Mouse (Mus musculus): ENCODE measurements around the gene Trmt61a. TPM values are rescaled to one million over a fixed set of nuclear protein-coding genes. Genes with fewer than 3 reads are reported as not detected.

The Trmt61a gene
- polyA plus RNA-seq, 1 experiment from 2014 or later = 20.9 TPM

DNA sequence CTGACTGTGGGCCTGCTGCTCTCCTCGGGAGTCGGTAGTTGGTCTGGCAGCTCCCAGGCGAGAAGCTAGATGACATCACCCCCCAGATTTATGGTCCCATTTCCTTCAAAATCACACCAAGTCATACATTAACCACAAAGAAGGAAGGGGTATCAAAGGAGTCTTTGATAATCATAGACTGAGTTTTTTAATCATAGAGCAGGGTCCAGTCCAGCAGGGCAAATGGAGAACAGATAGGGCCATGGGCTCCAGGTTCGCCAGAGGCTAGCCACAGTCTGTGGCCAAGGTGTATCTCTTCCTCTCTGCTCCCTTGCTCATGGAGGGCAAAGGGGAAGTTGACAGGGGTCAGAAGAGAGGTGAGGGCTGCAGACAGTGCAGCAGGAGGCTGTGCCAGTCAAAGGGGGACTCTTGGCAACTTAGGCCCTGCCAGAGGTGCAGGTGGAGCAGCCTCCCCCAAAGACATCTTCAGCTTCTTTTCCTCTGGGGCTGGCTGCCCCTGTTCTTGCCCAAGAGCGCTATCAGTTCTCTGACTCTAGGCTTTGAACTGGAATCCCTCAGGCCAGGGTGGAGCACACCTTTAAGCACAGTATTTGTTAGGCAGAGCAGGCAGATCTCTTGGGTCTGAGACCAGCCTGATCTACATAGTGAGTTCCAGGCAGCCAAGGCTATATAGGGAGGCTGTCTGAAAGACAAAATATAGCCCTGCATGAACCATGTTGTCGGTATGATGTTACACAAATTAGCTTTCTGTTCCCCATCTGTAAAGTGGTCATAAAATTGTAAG, 1.9 kb upstream of the Trmt61a start:
- WGBS (ENCODE audit: insufficient replicate concordance) = 47% methylated on average over 6 of the region's 6 CpGs
- ATAC-seq = no peak
- H3K27ac ChIP-seq = 0 out of 2 replicates have a peak overlapping the region, but pooled peaks have one; percentile 23
- no peak overlapping the region for H3K4me2 ChIP-seq
- peaks cover 51% of the 10 kb centered on the region for H3K27me3 ChIP-seq (replicated peaks)
- H3K36me3 ChIP-seq = peaks cover 17% of the 10 kb centered on the region
- H3K4me1 ChIP-seq = peaks cover 70% of the 10 kb centered on the region
- H3K9me3 ChIP-seq (replicated peaks) = no peaks in the 10 kb centered on the region
- H3K9ac ChIP-seq = no peak overlapping the region
- H3K4me3 ChIP-seq = no peak overlapping the region

DNA sequence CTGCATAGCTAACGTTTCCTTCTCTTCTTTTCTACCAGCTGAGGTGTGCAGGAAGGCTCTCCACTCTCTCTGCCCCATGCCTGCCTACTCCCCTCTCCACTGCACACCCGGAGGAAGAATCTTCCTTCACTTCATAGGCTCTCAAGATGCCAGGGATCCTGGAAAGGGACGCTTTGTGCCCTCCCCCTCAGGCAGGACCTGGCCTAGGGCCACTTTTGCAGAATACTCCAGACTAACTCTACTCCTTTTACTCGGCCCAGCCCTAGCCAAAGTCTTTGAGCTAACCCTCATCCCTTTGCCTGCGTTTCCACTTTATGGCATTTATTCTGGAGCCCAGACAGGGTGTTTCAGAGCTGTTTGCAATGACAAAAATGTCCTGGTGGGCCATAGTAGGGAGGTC, 484 bp upstream of the Trmt61a start:
- H3K4me3 ChIP-seq = peak overlapping the region; percentile 93
- H3K27me3 ChIP-seq (replicated peaks) = peaks cover 37% of the 10 kb centered on the region
- peaks cover 31% of the 10 kb centered on the region for H3K36me3 ChIP-seq
- peak overlapping the region; percentile 88 for H3K27ac ChIP-seq
- ATAC-seq = no peak
- peaks cover 56% of the 10 kb centered on the region for H3K4me1 ChIP-seq
- H3K4me2 ChIP-seq = peak overlapping the region; percentile 91
- 31% methylated on average over 5 of the region's 5 CpGs for WGBS (ENCODE audit: insufficient replicate concordance)
- H3K9ac ChIP-seq = peak overlapping the region; percentile 82
- H3K9me3 ChIP-seq (replicated peaks) = no peaks in the 10 kb centered on the region

GRCm38 (mm10) chr12:111678670-111678933, 697 bp downstream of the Trmt61a start:
- Histone ChIP-seq H3K9me3 (replicated peaks) (no peaks in the 10 kb centered on the region), H3K4me1 (peaks cover 57% of the 10 kb centered on the region), H3K27me3 (replicated peaks) (peaks cover 25% of the 10 kb centered on the region), H3K4me2 (peak overlapping the region; percentile 91), H3K36me3 (peaks cover 43% of the 10 kb centered on the region), H3K27ac (peak overlapping the region; percentile 88; the same call in 1 of the 2 replicates), H3K4me3 (peak overlapping the region; percentile 93), H3K9ac (peak overlapping the region; percentile 82)
- 3% methylated on average over 13 of the region's 13 CpGs for WGBS (ENCODE audit: insufficient replicate concordance)
- 0 out of 2 replicates have a peak, but pooled peaks have one; percentile 1 for ATAC-seq

- Histone ChIP-seq H3K27ac (0 out of 2 replicates have a peak overlapping the region, but pooled peaks have one; percentile 88), H3K36me3 (peaks cover 47% of the 10 kb centered on the region), H3K9me3 (replicated peaks) (no peaks in the 10 kb centered on the region), H3K4me2 (peak overlapping the region; percentile 91), H3K9ac (peak overlapping the region; percentile 82), H3K27me3 (replicated peaks) (peaks cover 21% of the 10 kb centered on the region), H3K4me1 (peaks cover 57% of the 10 kb centered on the region), H3K4me3 (peak overlapping the region; percentile 93)
- ATAC-seq = no peak
- 17% methylated on average over 7 of the region's 7 CpGs for WGBS (ENCODE audit: insufficient replicate concordance)
Measured at GRCm38 (mm10) chr12:111678997-111679396, 1.1 kb downstream of the Trmt61a start.

DNA sequence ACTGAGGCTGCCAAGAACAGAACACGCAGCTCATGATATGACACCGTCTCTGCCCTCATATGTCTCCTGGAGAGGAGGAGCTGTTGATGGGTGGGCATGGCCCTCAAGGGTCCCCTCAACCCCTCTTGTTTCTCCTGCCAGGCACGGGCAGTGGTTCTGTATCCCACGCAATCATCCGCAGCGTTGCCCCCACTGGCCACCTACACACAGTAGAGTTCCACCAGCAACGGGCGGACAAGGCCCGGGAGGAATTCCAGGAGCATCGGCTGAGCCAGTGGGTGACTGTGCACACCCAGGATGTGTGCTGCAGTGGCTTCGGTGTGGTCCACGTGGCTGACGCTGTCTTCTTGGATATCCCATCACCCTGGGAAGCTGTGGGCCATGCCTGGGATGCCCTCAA, 2.8 kb downstream of the Trmt61a start:
- H3K4me2 ChIP-seq = no peak overlapping the region
- no peak overlapping the region for H3K27ac ChIP-seq
- H3K4me3 ChIP-seq = no peak overlapping the region
- no peak overlapping the region for H3K9ac ChIP-seq
- no peaks in the 10 kb centered on the region for H3K9me3 ChIP-seq (replicated peaks)
- H3K36me3 ChIP-seq = peaks cover 52% of the 10 kb centered on the region
- no peak for ATAC-seq
- peaks cover 6% of the 10 kb centered on the region; the same call in 1 of the 2 replicates for H3K27me3 ChIP-seq (replicated peaks)
- WGBS (ENCODE audit: insufficient replicate concordance) = 90% methylated on average over 13 of the region's 13 CpGs
- H3K4me1 ChIP-seq = peaks cover 50% of the 10 kb centered on the region

- Histone ChIP-seq H3K4me3 (no peak overlapping the region), H3K36me3 (peaks cover 52% of the 10 kb centered on the region), H3K9me3 (replicated peaks) (no peaks in the 10 kb centered on the region), H3K27ac (no peak overlapping the region), H3K4me1 (peaks cover 45% of the 10 kb centered on the region), H3K9ac (no peak overlapping the region), H3K27me3 (replicated peaks) (no peaks in the 10 kb centered on the region; the same call in 1 of the 2 replicates), H3K4me2 (no peak overlapping the region)
- no peak for ATAC-seq
- WGBS (ENCODE audit: insufficient replicate concordance) = 75% methylated on average over 8 of the region's 8 CpGs
Measured at GRCm38 (mm10) chr12:111681305-111681704, 3.4 kb downstream of the Trmt61a start.

DNA sequence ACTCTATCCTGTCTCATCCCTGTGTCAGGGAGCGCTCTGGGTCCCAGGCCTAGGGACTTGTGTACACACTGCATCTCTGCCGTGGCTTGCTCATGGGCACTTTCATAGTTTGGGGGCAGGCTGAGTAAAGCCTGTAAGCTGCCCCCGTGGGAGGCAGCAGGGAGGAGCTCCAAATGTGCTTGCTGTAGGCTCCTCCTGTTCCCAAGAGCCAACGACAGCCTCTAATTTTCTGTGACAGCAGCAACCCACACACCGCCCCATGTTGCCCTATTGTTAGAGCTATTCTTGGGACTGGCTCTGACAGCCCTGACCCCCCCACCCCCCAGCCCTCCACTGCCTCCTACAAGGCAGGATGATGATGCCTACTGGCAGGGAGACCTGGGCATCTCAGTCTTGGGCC, 4.1 kb downstream of the Trmt61a start:
- H3K9me3 ChIP-seq (replicated peaks) = no peaks in the 10 kb centered on the region

GRCm38 (mm10) chr12:111682806-111683205, 4.9 kb downstream of the Trmt61a start:
- Histone ChIP-seq H3K9ac (no peak overlapping the region), H3K4me1 (peaks cover 37% of the 10 kb centered on the region), H3K27me3 (replicated peaks) (peaks cover 8% of the 10 kb centered on the region; the same call in 1 of the 2 replicates), H3K4me3 (no peak overlapping the region), H3K36me3 (peaks cover 52% of the 10 kb centered on the region), H3K4me2 (no peak overlapping the region), H3K27ac (no peak overlapping the region), H3K9me3 (replicated peaks) (no peaks in the 10 kb centered on the region)
- 59% methylated on average over 5 of the region's 5 CpGs for WGBS (ENCODE audit: insufficient replicate concordance)
- ATAC-seq = no peak

More for the DNA sequence above, 4.1 kb downstream of the Trmt61a start:
- Histone ChIP-seq H3K27ac (no peak overlapping the region), H3K27me3 (replicated peaks) (peaks cover under 1% of the 10 kb centered on the region; the same call in 1 of the 2 replicates), H3K4me1 (peaks cover 40% of the 10 kb centered on the region), H3K4me3 (no peak overlapping the region), H3K9ac (no peak overlapping the region), H3K36me3 (peaks cover 52% of the 10 kb centered on the region), H3K4me2 (no peak overlapping the region)
- ATAC-seq = no peak
- 80% methylated on average over 5 of the region's 5 CpGs for WGBS (ENCODE audit: insufficient replicate concordance)

DNA sequence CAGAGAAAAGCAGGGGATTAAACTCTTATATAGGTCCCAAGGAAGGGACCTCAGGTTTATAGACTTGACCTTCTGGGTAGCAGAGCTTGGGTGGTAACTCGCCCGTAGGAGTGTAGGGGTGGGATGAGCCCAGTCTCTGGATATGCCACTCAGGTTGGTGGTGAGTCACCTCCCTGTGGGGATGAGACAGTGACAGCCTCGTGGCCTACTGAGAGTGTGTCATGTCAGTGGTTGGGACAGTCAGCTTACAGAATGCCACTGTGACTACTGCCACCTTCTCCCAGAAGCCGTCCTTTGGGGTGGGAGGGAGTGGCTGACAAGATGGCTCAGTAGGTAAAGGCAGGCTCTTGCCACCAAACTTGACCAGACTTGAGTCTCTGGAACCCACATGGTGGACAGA, 8.5 kb downstream of the Trmt61a start:
- Histone ChIP-seq H3K9ac (no peak overlapping the region), H3K4me2 (no peak overlapping the region), H3K4me1 (peaks cover 15% of the 10 kb centered on the region), H3K36me3 (peaks cover 31% of the 10 kb centered on the region), H3K27me3 (replicated peaks) (peaks cover 17% of the 10 kb centered on the region; the same call in 1 of the 2 replicates), H3K4me3 (no peak overlapping the region), H3K9me3 (replicated peaks) (no peaks in the 10 kb centered on the region), H3K27ac (no peak overlapping the region)
- ATAC-seq = no peak
- WGBS (ENCODE audit: insufficient replicate concordance) = 63% methylated on average over 4 of the region's 4 CpGs

- Histone ChIP-seq H3K4me2 (no peak overlapping the region), H3K27ac (no peak overlapping the region), H3K27me3 (replicated peaks) (peaks cover 17% of the 10 kb centered on the region; the same call in 1 of the 2 replicates), H3K36me3 (peaks cover 19% of the 10 kb centered on the region), H3K9ac (no peak overlapping the region), H3K9me3 (replicated peaks) (no peaks in the 10 kb centered on the region), H3K4me1 (peaks cover 23% of the 10 kb centered on the region), H3K4me3 (no peak overlapping the region)
- 45% methylated on average over 14 of the region's 14 CpGs for WGBS (ENCODE audit: insufficient replicate concordance)
- ATAC-seq = no peak
Measured at GRCm38 (mm10) chr12:111687350-111688068, 9.6 kb downstream of the Trmt61a start.

DNA sequence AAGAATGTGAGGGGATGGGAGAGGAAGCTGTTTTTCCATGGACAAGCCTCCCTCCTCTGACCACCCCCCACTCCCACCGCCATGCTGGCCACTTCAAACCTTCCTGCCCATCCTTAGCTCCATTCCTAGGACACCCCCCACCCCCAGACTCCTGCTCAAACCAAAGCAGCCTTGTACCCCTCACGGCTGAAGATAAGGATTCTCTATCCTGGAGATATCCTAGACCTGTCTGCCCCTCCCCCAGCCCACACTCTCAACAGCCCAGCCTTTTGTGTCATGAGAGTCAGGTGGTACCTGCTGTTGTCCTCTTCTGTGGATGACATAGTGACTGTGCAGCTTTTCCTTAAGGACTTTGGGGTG, 10.1 kb downstream of the Trmt61a start:
- peaks cover 23% of the 10 kb centered on the region for H3K4me1 ChIP-seq
- H3K4me3 ChIP-seq = no peak overlapping the region
- no peak overlapping the region for H3K27ac ChIP-seq
- H3K27me3 ChIP-seq (replicated peaks) = peaks cover 17% of the 10 kb centered on the region; the same call in 1 of the 2 replicates
- H3K9ac ChIP-seq = no peak overlapping the region
- no peak for ATAC-seq
- no peaks in the 10 kb centered on the region for H3K9me3 ChIP-seq (replicated peaks)
- 33% methylated on average over 2 of the region's 2 CpGs for WGBS (ENCODE audit: insufficient replicate concordance)
- H3K36me3 ChIP-seq = peaks cover 14% of the 10 kb centered on the region
- no peak overlapping the region for H3K4me2 ChIP-seq

GRCm38 (mm10) chr12:111689426-111689825, 11.5 kb downstream of the Trmt61a start:
- Histone ChIP-seq H3K27ac (no peak overlapping the region), H3K27me3 (replicated peaks) (peaks cover 17% of the 10 kb centered on the region; the same call in 1 of the 2 replicates), H3K4me2 (no peak overlapping the region), H3K9ac (no peak overlapping the region), H3K4me1 (peaks cover 36% of the 10 kb centered on the region), H3K36me3 (peaks cover under 1% of the 10 kb centered on the region; the same call in 1 of the 2 replicates), H3K4me3 (no peak overlapping the region), H3K9me3 (replicated peaks) (no peaks in the 10 kb centered on the region)
- WGBS (ENCODE audit: insufficient replicate concordance) = 79% methylated on average over 11 of the region's 11 CpGs
- no peak for ATAC-seq
